In the genomic region with DNA sequence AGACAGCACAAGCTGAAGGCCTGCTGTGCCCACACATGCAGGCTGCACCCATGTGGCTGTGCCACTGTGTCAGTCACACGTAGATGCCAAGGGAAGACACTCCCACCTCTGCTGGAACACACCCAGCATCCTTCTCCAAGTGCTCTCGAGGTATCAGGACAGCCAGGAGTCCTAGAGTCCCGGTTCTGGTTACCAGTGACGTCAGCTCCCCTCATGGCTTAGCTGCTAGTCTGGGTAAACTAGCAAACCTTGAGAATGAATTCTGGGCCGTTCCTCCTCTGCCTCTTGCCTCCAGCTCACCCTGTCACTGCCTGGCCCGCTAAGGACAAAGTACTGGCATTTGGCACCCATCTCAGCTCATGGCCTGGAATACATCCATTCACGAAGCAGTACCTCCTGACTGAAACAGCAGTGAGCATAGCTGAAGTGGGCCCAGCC, we compare ENCODE assay signal across 11 mouse cellular contexts.
DNase-seq lines count a peak whose midpoint lies in the region; ATAC-seq lines count a peak whose summit lies in the region.
"Had no signal": no experiment of that assay in that cellular context is flagged by ENCODE, and none has a peak within 500 bp of the region (broad histone marks: within the 10 kb centered on the region; RNA-seq: fewer than 3 reads in every experiment).

No protein-coding gene starts in this region.

- WGBS in midbrain, embryonic 10.5 days: 88% methylated on average over 7 of the region's 7 CpGs
- WGBS in midbrain, embryonic 14.5 days: 85% methylated on average over 7 of the region's 7 CpGs
- 63% methylated on average over 7 of the region's 7 CpGs for WGBS in hindbrain, embryonic 15.5 days
- 41% methylated on average over 7 of the region's 7 CpGs for WGBS in stomach, embryonic 16.5 days

- H3K27me3 ChIP-seq in midbrain, embryonic 10.5 days (ENCODE audit: low read depth, poor library complexity, severe bottlenecking): no peaks in the 10 kb centered on the region; the same call in 1 of the 2 replicates
- no peaks in the 10 kb centered on the region for H3K27me3 ChIP-seq in midbrain, embryonic 14.5 days (ENCODE audit: control insufficient read depth, insufficient read depth, low read length)
- no peaks in the 10 kb centered on the region for H3K27me3 ChIP-seq in hindbrain, embryonic 15.5 days
- H3K27me3 ChIP-seq in stomach, embryonic 16.5 days (ENCODE audit: control insufficient read depth, insufficient read depth, low read length): no peaks in the 10 kb centered on the region
- H3K27me3 ChIP-seq: CH12.LX had no signal

- H3K4me1 ChIP-seq in midbrain, embryonic 10.5 days: peaks cover 54% of the 10 kb centered on the region
- peaks cover 30% of the 10 kb centered on the region for H3K4me1 ChIP-seq in midbrain, embryonic 14.5 days (ENCODE audit: control insufficient read depth, insufficient read depth, low read length)
- peaks cover 63% of the 10 kb centered on the region for H3K4me1 ChIP-seq in hindbrain, embryonic 15.5 days (replicated peaks)
- peaks cover 13% of the 10 kb centered on the region for H3K4me1 ChIP-seq in stomach, embryonic 16.5 days (ENCODE audit: control insufficient read depth, insufficient read depth, low read length)

- H3K9ac ChIP-seq in midbrain, embryonic 14.5 days (replicated peaks; ENCODE audit: low read length): no peak overlapping the region
- H3K9ac ChIP-seq in hindbrain, embryonic 15.5 days: no peak overlapping the region
- H3K9ac ChIP-seq in stomach, embryonic 16.5 days (ENCODE audit: low read length): no peak overlapping the region

- H3K4me2 ChIP-seq in midbrain, embryonic 14.5 days (ENCODE audit: low read length): no peak overlapping the region
- H3K4me2 ChIP-seq in hindbrain, embryonic 15.5 days: no peak overlapping the region
- no peak overlapping the region for H3K4me2 ChIP-seq in stomach, embryonic 16.5 days (ENCODE audit: low read depth, low read length)

- peaks cover 13% of the 10 kb centered on the region; the same call in 1 of the 2 replicates for H3K36me3 ChIP-seq in midbrain, embryonic 10.5 days
- H3K36me3 ChIP-seq in midbrain, embryonic 14.5 days (ENCODE audit: control insufficient read depth, insufficient read depth, low read length): peaks cover 9% of the 10 kb centered on the region; the same call in 1 of the 2 replicates
- H3K36me3 ChIP-seq in hindbrain, embryonic 15.5 days: no peaks in the 10 kb centered on the region
- H3K36me3 ChIP-seq in stomach, embryonic 16.5 days (ENCODE audit: control insufficient read depth, insufficient read depth, low read length): no peaks in the 10 kb centered on the region

- no peak for ATAC-seq in midbrain, embryonic 14.5 days (ENCODE audit: low FRiP score, low TSS enrichment)
- ATAC-seq in hindbrain, embryonic 15.5 days (ENCODE audit: low FRiP score, low read depth): no peak
- ATAC-seq in stomach, embryonic 16.5 days (ENCODE audit: insufficient read depth, low FRiP score): 0 out of 2 replicates have a peak, but pooled peaks have one; percentile 18

- no peak overlapping the region for H3K4me3 ChIP-seq in midbrain, embryonic 10.5 days
- H3K4me3 ChIP-seq in midbrain, embryonic 14.5 days (replicated peaks; ENCODE audit: low read depth, low read length): no peak overlapping the region
- H3K4me3 ChIP-seq in hindbrain, embryonic 15.5 days: no peak overlapping the region
- no peak overlapping the region for H3K4me3 ChIP-seq in stomach, embryonic 16.5 days (replicated peaks; ENCODE audit: low read length)

- peak; percentile 44 for DNase-seq in gastrocnemius, adult 18-20 months (ENCODE audit: low spot score)
- DNase-seq in gastrocnemius, postnatal 4 days (ENCODE audit: low spot score in 2 of 2): no peak
- no peak for DNase-seq in midbrain, embryonic 10.5 days (ENCODE audit: low spot score)
- DNase-seq in midbrain, embryonic 14.5 days: no peak
- no peak for DNase-seq in thymus, postnatal 36 days
- no peak for DNase-seq in spleen, postnatal 10 days (ENCODE audit: low spot score in 2 of 2)
- DNase-seq: kidney, adult 11 months; thymus, adult 18-20 months had no signal

- H3K27ac ChIP-seq in midbrain, embryonic 10.5 days (replicated peaks): peak overlapping the region; percentile 63
- H3K27ac ChIP-seq in midbrain, embryonic 14.5 days (replicated peaks; ENCODE audit: low read depth, low read length): no peak overlapping the region
- peak overlapping the region; percentile 9; the same call in 1 of the 2 replicates for H3K27ac ChIP-seq in hindbrain, embryonic 15.5 days (replicated peaks)
- no peak overlapping the region for H3K27ac ChIP-seq in stomach, embryonic 16.5 days (ENCODE audit: low read length)

- H3K9me3 ChIP-seq in midbrain, embryonic 10.5 days (replicated peaks): peaks cover 6% of the 10 kb centered on the region; the same call in 1 of the 2 replicates
- no peaks in the 10 kb centered on the region for H3K9me3 ChIP-seq in midbrain, embryonic 14.5 days (ENCODE audit: control insufficient read depth, low read length)
- H3K9me3 ChIP-seq in hindbrain, embryonic 15.5 days: no peaks in the 10 kb centered on the region
- H3K9me3 ChIP-seq in stomach, embryonic 16.5 days (replicated peaks; ENCODE audit: control insufficient read depth, low read length): no peaks in the 10 kb centered on the region

Comparison
In these comparisons a context has a peak if more than half of its experiments do, and no peak if none do; other contexts are left out.
1. H3K27ac ChIP-seq: peak in midbrain, embryonic 10.5 days (single experiment) and hindbrain, embryonic 15.5 days (single experiment); none in midbrain, embryonic 14.5 days (single experiment) and stomach, embryonic 16.5 days (single experiment).